Mouse (Mus musculus) adrenal gland, adult 8-10 months (tissue): ENCODE measurements around the gene Fibcd1. TPM values are rescaled to one million over a fixed set of nuclear protein-coding genes. Genes with fewer than 3 reads are reported as not detected.

Experiments used
- DNase-seq: peaks from one replicate; pipeline ENCODE4 v3.0.0; 2022
- total RNA-seq, 4 experiments: library from RNA; stranded (reverse); gene quantifications; 2 replicates each; pipeline ENCODE4 v1.2.4; 2022

Gene Fibcd1
- total RNA-seq, 4 experiments from 2014 or later = 0.09 to 0.13 (median 0.11) TPM

- DNase-seq = no peak
Measured at GRCm38 (mm10) chr2:31767104-31767503, 78.7 kb downstream of the Fibcd1 start.

Other genes starting within 250 kb of the Fibcd1 start
- under 1 TPM in 1 of 4 experiments, not detected in 3; 0.22 TPM for gene Prdm12, start 206.0 kb downstream of the Fibcd1 start, total RNA-seq
- 10 to 100 TPM; 22.2 to 31.0 (median 28.4) TPM for gene Exosc2, start 175.3 kb downstream of the Fibcd1 start, total RNA-seq
- 100 to 1,000 TPM in 1 of 4 experiments, 10 to 100 TPM in 3; 80.1 to 111 (median 87.9) TPM for gene Abl1, start 157.6 kb downstream of the Fibcd1 start, total RNA-seq
- not detected for gene Qrfp, start 35.4 kb downstream of the Fibcd1 start, total RNA-seq
- 10 to 100 TPM; 18.8 to 22.1 (median 20.7) TPM for gene Lamc3, start 41.3 kb upstream of the Fibcd1 start, total RNA-seq
- gene Aif1l, start 104.1 kb upstream of the Fibcd1 start, total RNA-seq = 10 to 100 TPM; 69.5 to 91.7 (median 75.3) TPM
- 10 to 100 TPM; 64.9 to 70.7 (median 69.0) TPM for gene Nup214, start 128.4 kb upstream of the Fibcd1 start, total RNA-seq
- 1 to 10 TPM in 3 of 4 experiments, under 1 TPM in 1; 0.59 to 3.9 (median 2.6) TPM for gene Fam78a, start 238.9 kb upstream of the Fibcd1 start, total RNA-seq
- 1 to 10 TPM; 5.5 to 9.0 (median 6.5) TPM for gene Plpp7, start 249.5 kb upstream of the Fibcd1 start, total RNA-seq